Mouse (Mus musculus) embryonic fibroblast, embryonic 13.5 days (primary cell): ENCODE data around the gene 1810037I17Rik.

ENCODE experiments used
- CTCF ChIP-seq: IDR thresholded peaks from 2 replicates; pipeline ENCODE4 v1.5.1; 2011; ENCODE audit warnings: mild to moderate bottlenecking, control low read depth, low read length, moderate library complexity, borderline replicate concordance; ENCODE audit not compliant: insufficient read depth
- POLR2A ChIP-seq: IDR thresholded peaks from 2 replicates; pipeline ENCODE4 v1.6.1; 2011; ENCODE audit warnings: low read depth, mild to moderate bottlenecking, control low read depth, low read length, moderate library complexity

DNA sequence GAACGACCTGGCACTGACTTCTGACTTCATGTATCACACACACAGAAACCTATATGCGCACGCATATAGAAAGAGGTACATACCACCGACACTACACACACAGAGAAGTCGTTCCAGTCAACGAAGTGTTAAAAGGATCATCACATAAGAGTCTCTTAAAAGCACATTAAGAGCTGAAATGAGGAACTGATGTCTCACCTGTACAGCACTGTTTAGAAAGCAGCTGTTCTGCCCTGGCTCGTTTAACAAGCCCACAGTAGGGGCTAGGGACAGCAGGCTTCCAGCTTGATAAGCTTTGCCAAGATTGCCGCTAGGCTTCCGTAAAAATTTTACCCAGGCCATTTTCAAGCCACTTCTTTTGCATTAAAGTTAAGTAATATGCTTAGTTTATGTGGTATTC, 44.4 kb downstream of the 1810037I17Rik start:
- TF ChIP-seq CTCF (no peak), POLR2A (no peak)
